Mouse (Mus musculus): ENCODE data around the gene Dock10.

GRCm38 (mm10) chr1:80504081-80504480 is 254.2 kb downstream of the Dock10 start:
- TF ChIP-seq CTCF (IDR thresholded peaks at IDR 0.05; ENCODE audit: borderline replicate concordance, insufficient read depth, low read length) (no peak), POLR2A (IDR thresholded peaks at IDR 0.05; ENCODE audit: low read depth, low read length) (no peak)

Measured in embryonic fibroblast, embryonic 13.5 days (primary cell).